Mouse (Mus musculus) WW6 (cell line): ENCODE results near the gene Sox3.

Experiments used
- DNase-seq: peaks from one replicate; pipeline ENCODE4 v3.0.0-alpha.2; 2013; ENCODE audit warnings: low read depth, low spot score

The Sox3 gene

GRCm38 (mm10) chrX:60892801-60893681 is at the start of gene Sox3:
Sox3 (minus strand) TSS chrX:60893430.
- DNase-seq = no peak

GRCm38 (mm10) chrX:60940225-60940624 is 47.0 kb upstream of the Sox3 start:
- no peak for DNase-seq

- DNase-seq = no peak
Measured at GRCm38 (mm10) chrX:60899546-60899945, 6.3 kb upstream of the Sox3 start.

GRCm38 (mm10) chrX:60898641-60899040 is 5.4 kb upstream of the Sox3 start:
- DNase-seq = no peak

GRCm38 (mm10) chrX:60896296-60896695 is 3.1 kb upstream of the Sox3 start:
- DNase-seq = no peak

GRCm38 (mm10) chrX:60895416-60895815 is 2.2 kb upstream of the Sox3 start:
- no peak for DNase-seq

GRCm38 (mm10) chrX:60893720-60894543 is 702 bp upstream of the Sox3 start:
- DNase-seq = no peak

- no peak for DNase-seq
Measured at GRCm38 (mm10) chrX:60892098-60892800, 981 bp downstream of the Sox3 start.

GRCm38 (mm10) chrX:60891329-60892095 is 1.7 kb downstream of the Sox3 start:
- no peak for DNase-seq

GRCm38 (mm10) chrX:60890651-60891050 is 2.6 kb downstream of the Sox3 start:
- no peak for DNase-seq

- no peak for DNase-seq
Measured at GRCm38 (mm10) chrX:60889956-60890485, 3.2 kb downstream of the Sox3 start.
